Mouse (Mus musculus) frontal cortex, postnatal 36 days (tissue): ENCODE results near the gene Rap2c.
A peak's percentile ranks its signal among the peaks of the same experiment; 100 is the strongest.

Experiments used
- DNase-seq, 2 experiments: peaks; one replicate each; pipeline ENCODE4 v3.0.0; 2022; ENCODE audit warnings: low spot score in 2 of 2

Rap2c gene

GRCm38 (mm10) chrX:51017851-51018785 is at the start of gene Rap2c:
TSS of gene Rap2c (minus strand) at chrX:51018018.
- DNase-seq: peak; percentile 19 to 33

GRCm38 (mm10) chrX:51066539-51067286 is 48.9 kb upstream of the Rap2c start:
- no peak for DNase-seq

DNA sequence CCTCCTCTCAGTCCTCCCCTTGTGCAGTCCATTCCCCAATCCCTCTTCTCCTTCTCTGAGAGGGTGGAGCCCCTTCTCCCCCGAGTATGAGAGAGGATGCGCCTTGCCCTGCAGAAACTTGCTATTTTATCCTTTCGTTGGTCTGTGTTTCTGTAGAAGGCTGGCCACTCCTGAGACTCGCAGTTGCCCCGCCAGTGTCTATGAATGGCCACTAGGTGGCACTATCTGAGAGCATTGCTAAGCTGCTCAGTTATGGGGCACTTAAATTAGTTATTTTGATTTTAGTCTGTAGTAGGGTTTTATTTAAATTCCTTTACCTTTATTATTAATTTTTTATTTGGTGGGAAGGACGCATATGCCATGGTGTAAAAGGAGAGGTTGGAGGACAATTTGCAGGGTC is 48.0 kb upstream of the Rap2c start:
- peak; percentile 30 to 34 for DNase-seq

GRCm38 (mm10) chrX:51065158-51065664 is 47.4 kb upstream of the Rap2c start:
- DNase-seq: no peak

- no peak for DNase-seq
Observed at GRCm38 (mm10) chrX:51060220-51060619, 42.4 kb upstream of the Rap2c start.

GRCm38 (mm10) chrX:51058741-51059140 is 40.9 kb upstream of the Rap2c start:
- no peak for DNase-seq

DNA sequence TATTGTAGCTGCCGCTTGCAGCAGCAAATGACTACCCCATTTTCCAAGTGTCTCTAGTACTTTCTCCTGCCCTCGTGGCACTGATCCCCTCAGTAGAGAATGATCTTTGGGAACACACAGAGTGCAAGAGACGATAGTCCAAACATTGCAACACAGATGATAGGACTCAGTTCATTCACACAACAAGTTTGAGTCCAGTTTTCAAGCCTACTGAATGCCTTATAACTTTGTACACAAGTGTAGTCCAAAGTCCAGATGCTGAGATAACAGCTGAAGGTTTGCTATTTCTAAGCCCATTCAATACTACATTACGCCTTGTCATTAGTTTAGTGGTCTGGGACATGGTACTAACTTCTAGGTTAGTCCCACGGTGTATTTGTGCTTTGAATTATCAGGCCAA is 40.5 kb upstream of the Rap2c start:
- no peak for DNase-seq

- no peak for DNase-seq
Observed at GRCm38 (mm10) chrX:51051680-51052461, 34.1 kb upstream of the Rap2c start.

GRCm38 (mm10) chrX:51035678-51036209 is 17.9 kb upstream of the Rap2c start:
- DNase-seq: no peak

DNA sequence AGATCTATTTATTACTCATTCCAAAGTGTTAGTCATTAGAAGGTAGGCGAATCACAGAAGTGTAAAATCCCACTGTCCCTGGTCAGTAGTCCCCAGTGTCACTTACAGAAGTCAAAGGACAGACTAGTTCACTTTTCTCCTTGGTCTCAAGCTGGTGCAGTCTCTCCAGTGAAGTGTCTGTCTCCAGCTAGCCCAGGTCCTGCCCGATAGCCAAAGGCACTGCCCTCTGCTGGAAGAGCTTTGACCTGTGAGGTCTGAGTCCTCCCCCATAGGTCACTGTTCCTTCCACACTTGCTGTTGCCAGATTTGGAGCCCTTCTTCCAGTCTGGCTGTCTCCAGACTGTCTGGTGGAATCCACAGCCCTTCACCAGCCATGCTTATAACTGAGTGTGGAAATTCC is 2.1 kb upstream of the Rap2c start:
- DNase-seq: no peak

DNA sequence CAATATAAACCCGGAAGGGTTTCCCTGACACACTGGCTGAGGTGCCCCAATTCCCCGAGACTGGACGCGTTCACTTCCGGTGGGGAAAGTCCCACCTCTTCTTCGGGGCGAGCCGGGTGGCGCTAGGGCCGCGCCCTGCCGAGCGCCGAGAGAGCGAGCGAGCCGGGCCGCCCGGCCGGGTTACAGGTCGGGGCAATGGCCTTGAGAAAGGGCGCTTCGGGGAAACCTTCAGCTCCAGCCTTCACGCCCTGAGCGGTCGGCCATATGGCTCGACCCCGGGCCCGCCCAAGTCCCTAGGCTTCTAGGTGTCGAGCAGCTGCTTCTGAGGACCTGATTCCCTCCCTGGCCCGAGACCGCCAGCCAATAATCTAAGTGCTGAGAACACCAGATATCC is 965 bp upstream of the Rap2c start:
- peak; percentile 36 to 37 for DNase-seq

GRCm38 (mm10) chrX:51016926-51017325 is 892 bp downstream of the Rap2c start:
- DNase-seq: peak in 1 of 2 experiments; percentile 3

DNA sequence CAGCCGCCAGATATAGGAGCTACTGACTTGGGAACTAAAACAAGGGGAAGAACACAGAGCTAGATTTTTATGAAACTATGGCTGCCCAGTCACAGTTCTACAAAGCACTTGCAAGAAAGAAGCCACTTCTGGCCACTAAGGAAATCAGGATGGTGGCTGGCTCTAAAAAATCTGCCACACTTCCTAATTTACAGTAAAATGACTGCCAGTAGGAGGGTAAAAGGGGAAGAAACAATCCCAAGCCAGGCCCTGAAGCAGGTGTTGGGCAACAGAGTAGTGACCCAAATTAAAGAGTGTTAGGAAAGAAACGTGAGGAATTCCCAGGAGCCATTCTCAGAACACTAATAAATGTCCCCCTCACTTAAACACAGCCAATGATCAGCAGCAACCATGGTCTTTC is 5.5 kb downstream of the Rap2c start:
- DNase-seq: no peak

- no peak for DNase-seq
Observed at GRCm38 (mm10) chrX:51010323-51010722, 7.5 kb downstream of the Rap2c start.

- DNase-seq: no peak
Observed at GRCm38 (mm10) chrX:51000791-51001190, 17.0 kb downstream of the Rap2c start.

GRCm38 (mm10) chrX:50995310-50995709 is 22.5 kb downstream of the Rap2c start:
- no peak for DNase-seq

DNA sequence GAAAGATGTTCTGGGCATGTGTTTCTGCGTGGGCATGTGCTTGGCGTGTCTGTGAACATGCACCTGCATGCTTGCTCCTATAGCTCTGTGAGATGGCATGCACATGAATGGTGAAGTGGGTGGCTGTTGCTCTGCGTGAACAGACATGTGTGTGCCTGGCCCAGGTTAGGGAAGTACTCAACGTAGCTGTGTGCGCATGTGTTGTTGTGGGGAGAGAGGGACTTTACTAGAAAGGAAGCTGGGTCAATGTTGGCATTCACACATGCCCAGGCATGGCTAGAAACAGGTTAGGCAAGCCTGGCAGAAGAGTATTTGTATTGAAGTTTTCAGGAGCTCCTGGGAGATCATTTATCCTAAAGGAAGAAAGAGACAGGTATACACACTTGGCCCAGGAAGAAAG is 26.5 kb downstream of the Rap2c start:
- DNase-seq: no peak

DNA sequence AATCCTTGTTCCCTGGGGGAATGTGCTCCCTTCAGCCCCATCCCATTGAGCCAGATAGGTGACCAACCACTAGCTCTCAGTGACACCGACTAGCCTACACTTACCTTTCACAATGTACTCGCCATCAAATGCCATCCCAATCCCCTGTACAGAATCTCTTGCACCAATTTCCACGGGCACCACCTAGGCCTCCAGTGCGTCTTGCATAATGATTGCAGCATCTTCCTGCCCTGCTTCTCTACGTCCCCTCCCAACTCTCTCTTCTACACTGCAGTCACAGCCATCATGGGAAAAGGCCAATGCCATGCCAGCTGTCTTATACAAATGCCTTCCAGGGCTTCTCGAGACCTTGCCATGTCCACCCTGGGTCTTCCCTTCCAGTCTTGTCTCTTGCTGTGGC is 27.9 kb downstream of the Rap2c start:
- DNase-seq: no peak

DNA sequence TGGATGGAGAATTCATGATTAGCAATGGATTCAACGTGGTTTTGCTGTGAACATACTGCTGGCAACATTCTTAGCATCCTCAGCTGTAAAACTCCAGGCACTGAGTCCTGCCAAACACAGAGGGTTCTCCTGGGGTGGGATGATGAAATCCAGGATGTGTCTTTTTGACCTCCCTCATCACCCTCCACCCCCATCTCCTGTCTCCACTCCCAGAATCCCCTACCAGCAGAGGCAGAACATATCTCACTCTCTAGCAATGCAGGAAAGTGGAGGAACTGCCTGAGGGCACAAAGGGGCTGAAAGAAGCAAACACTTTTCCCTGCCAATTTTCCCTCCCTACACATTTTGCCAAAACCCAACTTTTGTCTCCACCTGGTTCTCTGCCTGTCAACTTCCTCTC is 29.2 kb downstream of the Rap2c start:
- no peak for DNase-seq

DNA sequence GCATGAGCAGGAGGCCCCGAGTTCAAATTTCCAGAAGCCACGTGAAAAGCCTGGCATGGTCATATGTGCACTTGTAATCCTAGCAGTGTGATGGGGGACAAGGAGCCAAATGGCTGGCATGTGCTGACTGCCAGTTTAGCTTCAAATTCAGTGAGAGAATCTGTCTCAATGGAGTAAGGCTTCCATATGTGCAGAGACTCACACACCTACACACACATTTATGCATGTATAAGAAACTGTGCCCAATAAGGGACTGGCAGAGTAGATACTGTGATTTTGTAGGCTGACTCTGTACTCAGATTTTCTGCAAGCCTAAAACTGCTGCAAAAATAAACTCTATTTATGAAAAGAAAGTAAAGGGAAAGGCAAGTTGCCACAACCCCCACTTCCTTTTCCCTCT is 39.4 kb downstream of the Rap2c start:
- peak; percentile 13 to 37 for DNase-seq

GRCm38 (mm10) chrX:50972145-50972544 is 45.7 kb downstream of the Rap2c start:
- DNase-seq: no peak

DNA sequence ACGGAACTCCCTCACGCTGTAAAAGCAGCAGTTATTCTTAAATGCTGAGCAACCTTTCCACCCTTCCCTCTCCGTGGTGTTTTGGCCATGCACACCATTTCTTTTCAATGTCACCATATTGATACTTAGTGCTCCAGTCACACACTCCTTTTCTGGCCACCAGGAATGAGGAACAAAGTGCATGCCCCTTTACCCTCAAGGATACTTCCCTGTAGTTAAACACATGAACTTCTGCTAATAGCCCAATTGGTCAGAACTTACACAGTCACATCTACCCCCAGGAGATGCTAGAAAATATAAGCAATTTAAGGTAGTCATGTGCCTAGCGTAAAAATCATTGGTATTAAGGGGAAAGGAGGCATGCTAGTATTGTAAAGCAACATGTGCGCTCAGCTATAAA is 47.9 kb downstream of the Rap2c start:
- DNase-seq: no peak
